Mouse (Mus musculus): ENCODE measurements around the gene Vac14. TPM values are rescaled to one million over a fixed set of nuclear protein-coding genes. Genes with fewer than 3 reads are reported as not detected.

Gene Vac14
- total RNA-seq (2021): 10 to 100 TPM; 26.9 to 28.0 TPM
- long read RNA-seq, experiment 1, transcript Vac14-201 (19 exons, 3,069 nt): major isoform, 27 of 63 reads
- long read RNA-seq, experiment 1, partial matches to known transcripts: 26 of 63 reads
- long read RNA-seq, experiment 1, other reads (novel, unspliced or antisense): 9 of 63 reads
- long read RNA-seq, experiment 2, transcript Vac14-201 (19 exons, 3,069 nt): major isoform, 20 of 50 reads
- long read RNA-seq, experiment 2, partial matches to known transcripts: 25 of 50 reads
- long read RNA-seq, experiment 2, other reads (novel, unspliced or antisense): 5 of 50 reads

DNA sequence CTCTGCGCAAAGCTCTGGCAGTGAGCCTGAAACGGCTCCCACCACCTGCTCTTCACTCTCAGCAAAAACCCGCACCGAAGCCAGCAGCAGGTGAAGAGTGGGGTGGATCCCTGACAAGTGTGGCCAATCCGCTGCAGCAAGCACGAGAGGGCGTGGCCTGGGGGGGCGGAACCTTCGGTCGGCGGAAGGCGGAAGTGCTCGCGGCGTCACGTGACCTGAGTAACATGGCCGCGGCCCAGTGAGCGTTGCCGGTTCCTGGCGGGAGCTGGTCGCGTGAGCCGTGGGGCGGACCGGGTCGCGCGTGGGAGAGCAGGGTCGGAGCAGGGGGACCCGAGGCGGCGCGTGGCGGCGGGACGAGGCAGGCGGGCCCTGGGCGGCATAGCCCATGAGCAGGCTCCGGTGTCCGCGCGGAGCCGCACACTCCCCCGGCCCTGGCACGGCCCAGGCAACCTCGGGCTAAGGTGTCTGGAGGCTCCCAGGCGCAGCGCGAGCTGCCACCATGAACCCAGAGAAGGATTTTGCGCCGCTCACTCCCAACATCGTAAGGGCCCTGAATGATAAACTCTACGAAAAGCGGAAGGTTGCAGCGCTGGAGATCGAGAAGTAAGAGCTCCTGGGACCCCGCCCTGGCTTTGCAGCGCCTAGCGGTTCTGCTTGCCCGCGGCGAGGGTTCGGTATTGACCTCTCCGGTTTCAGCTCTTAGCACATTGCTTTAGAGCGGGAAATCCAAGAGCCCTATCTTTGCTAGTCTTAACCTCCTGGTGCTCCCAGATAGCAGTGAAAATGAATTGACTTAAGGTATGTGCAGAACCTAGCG is at the start of gene Vac14:
Gene Vac14 (plus strand): TSS at position 195 of the 817 bp plus-strand sequence.
- DNase-seq (ENCODE audit: low spot score in 2 of 2): peak; percentile 98

GRCm38 (mm10) chr8:110592641-110593040 is 25.7 kb upstream of the Vac14 start:
- DNase-seq (ENCODE audit: low spot score in 2 of 2): no peak

DNA sequence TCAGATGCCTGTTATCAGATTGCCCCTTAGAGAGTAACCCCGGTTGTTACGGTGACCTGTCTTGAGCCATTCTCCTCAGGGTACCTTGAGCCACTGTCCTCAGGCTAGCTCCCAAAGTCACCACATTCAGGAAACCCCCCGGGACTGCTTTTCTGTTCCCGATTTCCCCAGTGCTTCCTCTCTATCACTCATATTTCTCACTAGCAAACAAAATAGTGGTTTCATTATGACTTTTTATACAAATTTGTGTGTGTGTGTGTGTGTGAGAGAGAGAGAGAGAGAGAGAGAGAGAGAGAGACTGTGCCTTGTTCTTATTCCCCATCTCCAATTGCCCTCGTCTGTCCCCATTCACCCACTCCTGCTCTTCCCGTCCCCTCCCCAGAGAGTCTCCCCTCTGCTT is 24.2 kb upstream of the Vac14 start:
- no peak for DNase-seq (ENCODE audit: low spot score in 2 of 2)

- DNase-seq (ENCODE audit: low spot score in 2 of 2): peak; percentile 45 to 48
These were observed 13.8 kb upstream of the Vac14 start for GRCm38 (mm10) chr8:110604556-110604955.

- DNase-seq (ENCODE audit: low spot score in 2 of 2): no peak
These were observed 12.9 kb upstream of the Vac14 start for GRCm38 (mm10) chr8:110605401-110606015.

DNA sequence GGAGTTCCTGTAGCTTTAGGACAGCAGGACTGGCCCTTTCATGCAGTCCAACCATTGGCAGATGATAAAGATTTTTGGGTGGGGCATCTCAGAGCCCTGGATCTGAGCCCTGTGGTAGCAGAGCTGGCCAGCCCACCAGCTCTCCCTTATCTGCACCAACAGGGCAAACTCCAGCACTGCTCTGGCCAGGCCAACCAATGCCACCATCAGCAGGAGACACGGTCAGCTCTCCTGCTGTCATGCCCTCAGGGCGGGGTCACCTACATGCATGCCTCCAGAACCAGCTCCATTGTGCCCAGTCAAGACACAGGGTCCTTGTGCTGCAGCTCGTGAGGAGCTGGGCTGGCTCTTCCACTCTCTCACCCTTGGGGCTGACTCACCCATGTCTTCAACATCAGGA is 2.7 kb upstream of the Vac14 start:
- no peak for DNase-seq (ENCODE audit: low spot score in 2 of 2)

- no peak for DNase-seq (ENCODE audit: low spot score in 2 of 2)
These were observed 505 bp upstream of the Vac14 start for GRCm38 (mm10) chr8:110617801-110618358.

- peak in 1 of 2 experiments; percentile 14 for DNase-seq (ENCODE audit: low spot score in 2 of 2)
These were observed 806 bp downstream of the Vac14 start for GRCm38 (mm10) chr8:110619208-110619574.

GRCm38 (mm10) chr8:110619919-110620318 is 1.5 kb downstream of the Vac14 start:
- DNase-seq (ENCODE audit: low spot score in 2 of 2): no peak

GRCm38 (mm10) chr8:110626431-110626830 is 8.0 kb downstream of the Vac14 start:
- no peak for DNase-seq (ENCODE audit: low spot score in 2 of 2)

- DNase-seq (ENCODE audit: low spot score in 2 of 2): peak in 1 of 2 experiments; percentile 59
These were observed 11.1 kb downstream of the Vac14 start for GRCm38 (mm10) chr8:110629245-110630063.

- DNase-seq (ENCODE audit: low spot score in 2 of 2): no peak
These were observed 11.7 kb downstream of the Vac14 start for GRCm38 (mm10) chr8:110630079-110630478.

GRCm38 (mm10) chr8:110630571-110631071 is 12.2 kb downstream of the Vac14 start:
- DNase-seq (ENCODE audit: low spot score in 2 of 2): peak; percentile 65 to 85

DNA sequence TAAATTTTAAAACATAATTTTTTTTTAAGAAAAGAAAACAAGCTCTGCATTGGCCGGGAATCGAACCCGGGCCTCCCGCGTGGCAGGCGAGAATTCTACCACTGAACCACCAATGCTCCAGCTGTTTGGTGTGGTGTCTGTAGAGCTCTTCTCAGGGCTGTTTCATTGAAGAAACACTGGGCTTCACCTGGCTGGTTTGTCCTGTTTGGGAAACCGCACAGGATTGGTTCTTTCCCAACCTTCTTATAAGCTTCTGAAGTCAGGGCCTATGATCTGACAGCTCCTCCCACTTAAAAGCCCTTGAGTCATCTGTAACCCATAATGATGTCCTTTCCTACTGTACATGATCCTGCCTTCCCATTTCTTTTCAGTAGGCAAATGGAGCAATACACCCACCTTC is 12.8 kb downstream of the Vac14 start:
- no peak for DNase-seq (ENCODE audit: low spot score in 2 of 2)

- DNase-seq (ENCODE audit: low spot score in 2 of 2): no peak
These were observed 15.4 kb downstream of the Vac14 start for GRCm38 (mm10) chr8:110633814-110634213.

DNA sequence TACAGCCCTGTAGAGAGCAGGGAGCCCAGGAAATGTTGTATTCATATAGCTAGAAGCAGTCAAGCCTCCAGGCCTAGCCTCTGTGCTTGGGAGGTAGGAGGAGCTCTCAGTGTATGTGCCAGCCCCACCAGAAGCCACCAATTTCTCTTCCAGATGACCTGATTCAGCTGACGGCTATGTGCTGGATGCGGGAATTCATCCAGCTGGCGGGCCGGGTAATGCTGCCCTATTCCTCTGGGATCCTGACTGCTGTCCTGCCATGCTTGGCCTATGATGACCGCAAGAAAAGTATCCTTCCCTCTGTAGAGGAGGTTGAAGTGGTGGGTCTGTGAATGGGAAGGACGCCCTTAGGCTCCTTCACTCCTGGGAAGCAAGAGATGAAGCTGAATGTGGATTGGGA is 17.8 kb downstream of the Vac14 start:
- DNase-seq (ENCODE audit: low spot score in 2 of 2): no peak

- DNase-seq (ENCODE audit: low spot score in 2 of 2): no peak
These were observed 23.9 kb downstream of the Vac14 start for GRCm38 (mm10) chr8:110642331-110642730.

DNA sequence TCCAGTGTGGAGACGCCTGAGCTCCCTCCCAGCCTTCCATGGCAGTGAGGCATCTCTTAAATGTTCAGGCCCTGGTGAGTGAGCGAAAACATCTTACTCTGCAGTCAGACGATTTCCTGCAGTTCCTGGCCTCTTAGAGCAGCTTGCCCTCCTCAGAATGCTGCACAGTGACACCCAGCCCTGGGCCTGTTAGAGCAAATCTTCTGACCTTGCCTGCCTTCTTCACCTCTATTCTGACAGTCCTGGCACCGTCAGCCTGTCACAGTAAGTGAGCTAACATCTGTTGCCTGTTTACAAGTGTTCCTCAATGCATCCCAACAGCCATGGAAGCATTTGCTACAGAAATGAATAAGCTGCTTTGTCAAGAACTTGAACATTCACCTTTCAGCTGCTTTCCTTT is 24.8 kb downstream of the Vac14 start:
- DNase-seq (ENCODE audit: low spot score in 2 of 2): no peak

DNA sequence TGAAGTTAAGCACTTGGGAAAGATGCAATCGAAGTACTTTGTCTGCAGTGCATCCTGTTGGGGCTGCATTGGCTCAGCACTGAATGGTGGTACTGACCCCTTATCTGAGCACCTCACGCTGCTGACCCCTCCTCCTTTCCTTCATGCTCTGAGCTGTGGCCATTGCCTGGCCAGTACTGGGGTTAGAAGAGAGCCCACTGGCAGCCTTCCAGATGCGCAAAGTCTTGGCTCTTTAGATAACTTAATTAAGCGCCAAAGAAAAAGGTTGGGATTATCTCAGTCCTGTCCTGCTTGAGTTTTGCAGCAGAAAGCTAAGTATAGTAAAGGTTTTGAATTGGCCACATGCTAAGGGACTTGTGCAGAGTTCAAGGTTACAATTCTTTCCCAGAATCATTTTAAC is 26.0 kb downstream of the Vac14 start:
- DNase-seq (ENCODE audit: low spot score in 2 of 2): no peak

DNA sequence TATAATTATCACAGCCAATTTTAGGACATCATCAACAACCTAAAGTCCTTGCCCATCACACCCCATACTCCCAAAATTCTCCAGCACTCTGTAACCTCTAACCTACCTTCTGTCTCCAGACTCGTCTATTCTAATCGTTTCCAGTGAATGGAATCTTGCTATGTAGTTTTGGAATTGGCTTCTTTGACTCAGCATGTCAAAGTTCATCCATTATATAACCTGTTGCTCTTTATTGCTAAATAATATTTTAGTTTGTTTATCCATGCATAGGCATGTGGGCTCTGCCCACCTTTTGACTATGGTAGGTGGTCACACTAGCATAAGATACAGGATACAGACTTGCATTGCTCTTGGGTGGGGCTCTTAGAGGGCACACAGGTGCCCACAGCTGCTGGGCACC is 26.5 kb downstream of the Vac14 start:
- no peak for DNase-seq (ENCODE audit: low spot score in 2 of 2)

- no peak for DNase-seq (ENCODE audit: low spot score in 2 of 2)
These were observed 27.0 kb downstream of the Vac14 start for GRCm38 (mm10) chr8:110645340-110645739.

Data from left cerebral cortex, adult 18-20 months (tissue).